8 mouse cellular contexts compared by ENCODE assay signal in genomic region chr1:36302957-36303356, GRCm38 (mm10). TPM values are rescaled to one million over a fixed set of nuclear protein-coding genes. Genes with fewer than 3 reads are reported as not detected.
A peak's percentile ranks its signal among the peaks of the same experiment; 100 is the strongest.
DNase-seq lines count a peak whose midpoint lies in the region; ATAC-seq and TF ChIP-seq lines count a peak whose summit lies in the region.

No protein-coding gene starts in this region.

- no peak for TF ChIP-seq POLR2A in liver, adult 2 months (IDR thresholded peaks at IDR 0.05; ENCODE audit: extremely low read depth, insufficient read depth, low read length)

- no peak for DNase-seq in liver, adult 2 months (ENCODE audit: extremely low read depth, low read depth, low spot score)
- DNase-seq in liver: no peak
- DNase-seq in limb, embryonic 10.5 days (ENCODE audit: low spot score): no peak
- DNase-seq in cerebellum, postnatal 14 days: no peak
- no peak for DNase-seq in lung, postnatal 36 days

- H3K79me2 ChIP-seq in liver, adult 2 months (ENCODE audit: control insufficient read depth, insufficient read depth, low read length): no peaks in the 10 kb centered on the region

- H3K4me3 ChIP-seq in liver, adult 2 months (ENCODE audit: insufficient read depth, low read depth, low read length): peak overlapping the region; percentile 9; the same call in 1 of the 2 replicates
- H3K4me3 ChIP-seq in forebrain, embryonic 12.5 days (replicated peaks): peak overlapping the region; percentile 35
- peak overlapping the region; percentile 50 for H3K4me3 ChIP-seq in limb, embryonic 10.5 days
- peak overlapping the region; percentile 37 for H3K4me3 ChIP-seq in neural tube, embryonic 13.5 days

- 25% methylated on average over 9 of the region's 9 CpGs for WGBS in liver, adult 2 months
- 13% methylated on average over 9 of the region's 9 CpGs for WGBS in forebrain, embryonic 12.5 days
- WGBS in limb, embryonic 10.5 days: 18% methylated on average over 9 of the region's 9 CpGs
- 14% methylated on average over 9 of the region's 9 CpGs for WGBS in neural tube, embryonic 13.5 days

- TF ChIP-seq CTCF in liver, adult 2 months (IDR thresholded peaks at IDR 0.05; ENCODE audit: low read depth, low read length): no peak

- H3K36me3 ChIP-seq in liver, adult 2 months (ENCODE audit: control insufficient read depth, insufficient read depth, low read length): no peaks in the 10 kb centered on the region
- no peaks in the 10 kb centered on the region for H3K36me3 ChIP-seq in forebrain, embryonic 12.5 days (replicated peaks)
- no peaks in the 10 kb centered on the region for H3K36me3 ChIP-seq in limb, embryonic 10.5 days
- H3K36me3 ChIP-seq in neural tube, embryonic 13.5 days: no peaks in the 10 kb centered on the region

- H3K4me1 ChIP-seq in liver, adult 2 months (ENCODE audit: control insufficient read depth, insufficient read depth, low read length): peaks cover 2% of the 10 kb centered on the region
- peaks cover 6% of the 10 kb centered on the region for H3K4me1 ChIP-seq in forebrain, embryonic 12.5 days
- peaks cover 7% of the 10 kb centered on the region for H3K4me1 ChIP-seq in limb, embryonic 10.5 days
- peaks cover 10% of the 10 kb centered on the region for H3K4me1 ChIP-seq in neural tube, embryonic 13.5 days (replicated peaks)

- no peak overlapping the region for H3K9ac ChIP-seq in liver, adult 2 months (ENCODE audit: low read depth, low read length)
- peak overlapping the region; percentile 47 for H3K9ac ChIP-seq in forebrain, embryonic 12.5 days
- peak overlapping the region; percentile 61 for H3K9ac ChIP-seq in neural tube, embryonic 13.5 days

- H3K27me3 ChIP-seq in liver, adult 2 months (ENCODE audit: control insufficient read depth, insufficient read depth, low read length): no peaks in the 10 kb centered on the region
- peaks cover 57% of the 10 kb centered on the region for H3K27me3 ChIP-seq in forebrain, embryonic 12.5 days
- peaks cover 68% of the 10 kb centered on the region for H3K27me3 ChIP-seq in limb, embryonic 10.5 days (ENCODE audit: low read depth, poor library complexity, severe bottlenecking)
- peaks cover 11% of the 10 kb centered on the region for H3K27me3 ChIP-seq in neural tube, embryonic 13.5 days

- H3K27ac ChIP-seq in liver, adult 2 months (replicated peaks; ENCODE audit: insufficient read depth, low read depth, low read length): no peak overlapping the region
- H3K27ac ChIP-seq in forebrain, embryonic 12.5 days: 0 out of 2 replicates have a peak overlapping the region, but pooled peaks have one; percentile 20
- H3K27ac ChIP-seq in limb, embryonic 10.5 days: no peak overlapping the region
- H3K27ac ChIP-seq in neural tube, embryonic 13.5 days (replicated peaks): no peak overlapping the region; the same call in 1 of the 2 replicates

- H3K4me2 ChIP-seq in forebrain, embryonic 12.5 days: peak overlapping the region; percentile 65
- H3K4me2 ChIP-seq in neural tube, embryonic 13.5 days: peak overlapping the region; percentile 65

- peak; percentile 0; the same call in 1 of the 2 replicates for ATAC-seq in forebrain, embryonic 12.5 days (ENCODE audit: low FRiP score)
- no peak for ATAC-seq in neural tube, embryonic 13.5 days (ENCODE audit: low read depth)
- ATAC-seq in granulocyte monocyte progenitor cell, adult 5-6 weeks (replicated peaks; ENCODE audit: poor library complexity, severe bottlenecking): no peak

- no peaks in the 10 kb centered on the region for H3K9me3 ChIP-seq in forebrain, embryonic 12.5 days
- H3K9me3 ChIP-seq in limb, embryonic 10.5 days (replicated peaks): no peaks in the 10 kb centered on the region
- no peaks in the 10 kb centered on the region for H3K9me3 ChIP-seq in neural tube, embryonic 13.5 days

RNA-seq across cellular contexts. Expression of gene Arid5a, which starts 4.6 kb away (rescaled TPM):
- 0.67 and 1.7 TPM in 2 replicates for total RNA-seq in liver, adult 2 months (2014; rRNA removed)
- polyA plus RNA-seq in liver, adult 2 months (2012; rRNA removed): 1.7 and 3.8 TPM in 2 replicates
- polyA plus RNA-seq in forebrain, embryonic 12.5 days (2016; fragmentation: Nextera tagmentation; extraction: Ambion mirVana): 2.0 and 2.1 TPM in 2 replicates
- 2.8 and 4.2 TPM in 2 replicates for polyA plus RNA-seq in limb, embryonic 10.5 days (2016; fragmentation: Nextera tagmentation; extraction: Ambion mirVana)
- polyA plus RNA-seq in neural tube, embryonic 13.5 days (2015; fragmentation: Nextera tagmentation; extraction: Ambion mirVana): 4.4 and 5.0 TPM in 2 replicates
- total RNA-seq in granulocyte monocyte progenitor cell, adult 5-6 weeks (2014; fragmentation: Nextera tagmentation): 36.0 and 42.2 TPM in 2 replicates
- total RNA-seq in granulocyte monocyte progenitor cell, adult 5-6 weeks (2017): 33.7 and 33.9 TPM in 2 replicates

RNA-seq across cellular contexts. Expression of gene Neurl3, which starts 28.5 kb away (rescaled TPM):
- total RNA-seq in liver, adult 2 months (2014; rRNA removed): 3.3 and 4.0 TPM in 2 replicates
- polyA plus RNA-seq in liver, adult 2 months (2012; rRNA removed): 3.6 and 5.3 TPM in 2 replicates
- polyA plus RNA-seq in forebrain, embryonic 12.5 days (2016; fragmentation: Nextera tagmentation; extraction: Ambion mirVana): 0.34 and 0.45 TPM in 2 replicates
- polyA plus RNA-seq in limb, embryonic 10.5 days (2016; fragmentation: Nextera tagmentation; extraction: Ambion mirVana): 0.45 and 1.0 TPM in 2 replicates
- 1.0 TPM in 2 replicates for polyA plus RNA-seq in neural tube, embryonic 13.5 days (2015; fragmentation: Nextera tagmentation; extraction: Ambion mirVana)
- total RNA-seq in granulocyte monocyte progenitor cell, adult 5-6 weeks (2014; fragmentation: Nextera tagmentation): 9.8 and 13.1 TPM in 2 replicates
- 14.4 and 17.5 TPM in 2 replicates for total RNA-seq in granulocyte monocyte progenitor cell, adult 5-6 weeks (2017)

RNA-seq across cellular contexts. Expression of gene Uggt1, which starts 58.4 kb away (rescaled TPM):
- total RNA-seq in liver, adult 2 months (2014; rRNA removed): 44.5 and 49.0 TPM in 2 replicates
- 11.6 and 12.6 TPM in 2 replicates for polyA plus RNA-seq in liver, adult 2 months (2012; rRNA removed)
- polyA plus RNA-seq in forebrain, embryonic 12.5 days (2016; fragmentation: Nextera tagmentation; extraction: Ambion mirVana): 59.8 and 65.3 TPM in 2 replicates
- 54.1 and 55.2 TPM in 2 replicates for polyA plus RNA-seq in limb, embryonic 10.5 days (2016; fragmentation: Nextera tagmentation; extraction: Ambion mirVana)
- 47.1 and 52.0 TPM in 2 replicates for polyA plus RNA-seq in neural tube, embryonic 13.5 days (2015; fragmentation: Nextera tagmentation; extraction: Ambion mirVana)
- total RNA-seq in granulocyte monocyte progenitor cell, adult 5-6 weeks (2014; fragmentation: Nextera tagmentation): 63.8 and 67.1 TPM in 2 replicates
- total RNA-seq in granulocyte monocyte progenitor cell, adult 5-6 weeks (2017): 155 and 170 TPM in 2 replicates
